Mouse (Mus musculus) megakaryocyte, embryonic 14.5 days (primary cell): ENCODE data around the gene Il4i1.

ENCODE experiments used
- FLI1 ChIP-seq: IDR thresholded peaks from 2 replicates; pipeline ENCODE4 v1.6.1; 2012; ENCODE audit warnings: low read length, inconsistent platforms, mixed read lengths
- GATA1 ChIP-seq: IDR thresholded peaks from 3 replicates; pipeline ENCODE4 v1.6.1; 2012; ENCODE audit warnings: mixed read lengths, low read length, inconsistent platforms, borderline replicate concordance

DNA sequence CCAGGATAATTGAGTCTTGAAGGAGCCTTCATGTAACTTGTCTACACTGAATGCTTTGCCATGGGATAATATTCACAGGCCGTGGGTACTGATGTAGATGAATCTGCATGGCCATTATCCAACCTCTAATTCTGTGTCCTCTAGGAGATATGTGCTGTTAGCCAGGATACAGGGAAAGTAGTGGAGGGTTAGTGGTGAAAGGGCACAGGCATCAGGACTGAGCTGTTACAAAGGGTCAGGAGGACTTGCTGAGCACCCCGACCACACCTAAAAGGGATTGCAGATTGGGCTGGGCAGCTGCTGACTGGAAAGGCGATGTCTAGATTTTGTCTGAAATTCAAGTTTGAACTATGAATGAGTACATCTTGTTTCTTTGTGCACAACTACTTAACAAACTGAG, 4.3 kb downstream of the Il4i1 start:
- TF ChIP-seq GATA1 (no peak), FLI1 (no peak)
